Mouse (Mus musculus) bone marrow macrophage, adult 2 months (primary cell): ENCODE measurements around the gene C1s2.

ENCODE experiments used
- CTCF ChIP-seq: IDR thresholded peaks from 2 replicates; pipeline ENCODE4 v1.5.1; 2012; ENCODE audit warnings: low read depth, mild to moderate bottlenecking, low read length, moderate library complexity
- POLR2A ChIP-seq: IDR thresholded peaks from 2 replicates; pipeline ENCODE4 v1.6.1; 2012; ENCODE audit warnings: mild to moderate bottlenecking, low read depth, low read length, borderline replicate concordance

GRCm38 (mm10) chr6:124646394-124646793 lies 10.5 kb upstream of the C1s2 start:
- TF ChIP-seq CTCF (no peak), POLR2A (no peak)
